In genomic region chr13:32995051-32995450, GRCm38 (mm10) we compare ENCODE assay signal across 25 mouse cellular contexts. TPM values are rescaled to one million over a fixed set of nuclear protein-coding genes. Genes with fewer than 3 reads are reported as not detected.
DNase-seq lines count a peak whose midpoint lies in the region; ATAC-seq and TF ChIP-seq lines count a peak whose summit lies in the region.
"Had no signal": no experiment of that assay in that cellular context is flagged by ENCODE, and none has a peak within 500 bp of the region (broad histone marks: within the 10 kb centered on the region; RNA-seq: fewer than 3 reads in every experiment).

No protein-coding gene starts in this region.

- WGBS in heart, adult 2 months = 43% methylated on average over 4 of the region's 4 CpGs
- WGBS in heart, embryonic 11.5 days (ENCODE audit: insufficient replicate concordance) = 80% methylated on average over 4 of the region's 4 CpGs
- WGBS in kidney, postnatal 0 days = 57% methylated on average over 4 of the region's 4 CpGs

- H3K4me1 ChIP-seq in heart, adult 2 months (ENCODE audit: control insufficient read depth, insufficient read depth, low read length) = peaks cover 5% of the 10 kb centered on the region
- peaks cover 9% of the 10 kb centered on the region; the same call in 1 of the 2 replicates for H3K4me1 ChIP-seq in heart, embryonic 11.5 days (ENCODE audit: control insufficient read depth, insufficient read depth, low read length)
- no peaks in the 10 kb centered on the region for H3K4me1 ChIP-seq in kidney, postnatal 0 days (replicated peaks; ENCODE audit: insufficient read depth, low read length)
- no peaks in the 10 kb centered on the region for H3K4me1 ChIP-seq in testis, adult 2 months (ENCODE audit: control insufficient read depth, insufficient read depth, low read length)
- H3K4me1 ChIP-seq: embryonic facial prominence, embryonic 15.5 days; forebrain, embryonic 10.5 days; hindbrain, embryonic 12.5 days had no signal

- H3K9ac ChIP-seq in heart, adult 2 months (ENCODE audit: low read depth, low read length) = no peak overlapping the region
- H3K9ac ChIP-seq in heart, embryonic 11.5 days (ENCODE audit: low read depth, low read length) = no peak overlapping the region
- H3K9ac ChIP-seq in kidney, postnatal 0 days (ENCODE audit: low read depth, low read length) = no peak overlapping the region
- H3K9ac ChIP-seq: embryonic facial prominence, embryonic 15.5 days; heart, embryonic 12.5 days; hindbrain, embryonic 12.5 days had no signal

- no peak for TF ChIP-seq CTCF in heart, adult 2 months (IDR thresholded peaks at IDR 0.05)
- TF ChIP-seq CTCF in kidney, postnatal 0 days (IDR thresholded peaks at IDR 0.05; ENCODE audit: low read depth) = no peak
- TF ChIP-seq CTCF in testis, adult 2 months (IDR thresholded peaks at IDR 0.05; ENCODE audit: control insufficient read depth, insufficient read depth, insufficient replicate concordance, low read depth, low read length) = no peak

- H3K9me3 ChIP-seq in heart, embryonic 11.5 days (replicated peaks; ENCODE audit: control insufficient read depth, low read length) = no peaks in the 10 kb centered on the region
- no peaks in the 10 kb centered on the region for H3K9me3 ChIP-seq in kidney, postnatal 0 days (replicated peaks; ENCODE audit: low read length)
- H3K9me3 ChIP-seq: embryonic facial prominence, embryonic 15.5 days; hindbrain, embryonic 12.5 days had no signal

- DNase-seq in heart, adult 2 months = no peak
- DNase-seq in kidney, postnatal 0 days (ENCODE audit: low spot score) = peak; percentile 5
- DNase-seq in kidney, postnatal 10 days = no peak
- no peak for DNase-seq in testis, postnatal 14 days (ENCODE audit: low spot score)
- DNase-seq in right cerebral cortex, postnatal 25 days = no peak
- DNase-seq: adrenal gland, postnatal 25 days; cerebellum, adult 11 months; cerebellum, adult 8-10 months; cerebellum, postnatal 14 days; embryo, embryonic 11 days; gastrocnemius, adult 2 months; gastrocnemius, postnatal 25 days; heart, postnatal 4 days had no signal

- H3K4me3 ChIP-seq in heart, adult 2 months = no peak overlapping the region
- H3K4me3 ChIP-seq in heart, embryonic 11.5 days (ENCODE audit: low read depth, low read length) = no peak overlapping the region
- H3K4me3 ChIP-seq in kidney, postnatal 0 days (replicated peaks; ENCODE audit: low read depth, low read length) = no peak overlapping the region
- H3K4me3 ChIP-seq in testis, adult 2 months (ENCODE audit: control insufficient read depth, low read depth, low read length) = peak overlapping the region; percentile 74
- H3K4me3 ChIP-seq: embryonic facial prominence, embryonic 15.5 days; forebrain, embryonic 10.5 days; gastrocnemius, adult 2 months; heart, embryonic 12.5 days; hindbrain, embryonic 12.5 days had no signal

- TF ChIP-seq POLR2A in heart, adult 2 months (IDR thresholded peaks at IDR 0.05; ENCODE audit: insufficient read depth, low read depth, low read length) = no peak
- TF ChIP-seq POLR2A in testis, adult 2 months (IDR thresholded peaks at IDR 0.05; ENCODE audit: control insufficient read depth, low read depth, low read length) = 0 out of 2 replicates have a peak, but pooled peaks have one; percentile 37

- no peaks in the 10 kb centered on the region for H3K36me3 ChIP-seq in heart, adult 2 months (ENCODE audit: control insufficient read depth, insufficient read depth, low read length)
- H3K36me3 ChIP-seq in heart, embryonic 11.5 days (ENCODE audit: control insufficient read depth, insufficient read depth, low read length) = no peaks in the 10 kb centered on the region
- no peaks in the 10 kb centered on the region for H3K36me3 ChIP-seq in kidney, postnatal 0 days (ENCODE audit: insufficient read depth, low read length)
- no peaks in the 10 kb centered on the region for H3K36me3 ChIP-seq in testis, adult 2 months (ENCODE audit: control insufficient read depth, insufficient read depth, low read length)
- H3K36me3 ChIP-seq: embryonic facial prominence, embryonic 15.5 days; forebrain, embryonic 10.5 days; heart, embryonic 12.5 days; hindbrain, embryonic 12.5 days had no signal

- intact Hi-C loops in heart, adult 2 months (cut with DNase I) = no loop called here

- H3K4me2 ChIP-seq in heart, embryonic 11.5 days = no peak overlapping the region
- H3K4me2 ChIP-seq in kidney, postnatal 0 days (ENCODE audit: low read length) = no peak overlapping the region
- H3K4me2 ChIP-seq: embryonic facial prominence, embryonic 15.5 days; heart, embryonic 12.5 days; hindbrain, embryonic 12.5 days had no signal

- H3K79me2 ChIP-seq in heart, adult 2 months (replicated peaks; ENCODE audit: control insufficient read depth, insufficient read depth, low read length) = no peaks in the 10 kb centered on the region

- no peaks in the 10 kb centered on the region for H3K27me3 ChIP-seq in heart, adult 2 months (ENCODE audit: control insufficient read depth, insufficient read depth, low read length)
- H3K27me3 ChIP-seq in heart, embryonic 11.5 days (ENCODE audit: control insufficient read depth, insufficient read depth, low read length) = no peaks in the 10 kb centered on the region
- H3K27me3 ChIP-seq in kidney, postnatal 0 days (ENCODE audit: insufficient read depth, low read length) = no peaks in the 10 kb centered on the region
- H3K27me3 ChIP-seq in testis, adult 2 months (ENCODE audit: control insufficient read depth, insufficient read depth, low read length) = no peaks in the 10 kb centered on the region
- H3K27me3 ChIP-seq: embryonic facial prominence, embryonic 15.5 days; heart, embryonic 12.5 days; hindbrain, embryonic 12.5 days had no signal

- ATAC-seq in heart, embryonic 11.5 days (replicated peaks; ENCODE audit: insufficient number of reproducible peaks, low FRiP score, low TSS enrichment) = no peak
- no peak for ATAC-seq in kidney, postnatal 0 days (replicated peaks; ENCODE audit: low FRiP score, low read depth)
- ATAC-seq: forebrain, embryonic 14.5 days; hindbrain, embryonic 16.5 days; inflammation-experienced regulatory T-cells, adult 6 months had no signal

- TF ChIP-seq EP300 in heart, adult 2 months (IDR thresholded peaks at IDR 0.05; ENCODE audit: insufficient read depth, low read depth, low read length) = no peak

- peak overlapping the region; percentile 32; the same call in 1 of the 2 replicates for H3K27ac ChIP-seq in heart, adult 2 months
- no peak overlapping the region for H3K27ac ChIP-seq in heart, embryonic 11.5 days (ENCODE audit: low read depth, low read length)
- H3K27ac ChIP-seq in kidney, postnatal 0 days = no peak overlapping the region
- no peak overlapping the region for H3K27ac ChIP-seq in testis, adult 2 months (ENCODE audit: control insufficient read depth, insufficient read depth, low read depth, low read length)
- H3K27ac ChIP-seq: embryonic facial prominence, embryonic 15.5 days; forebrain, embryonic 10.5 days; hindbrain, embryonic 12.5 days had no signal

RNA-seq across cellular contexts. Expression of gene Serpinb9, which starts 8.0 kb away (rescaled TPM):
- total RNA-seq in heart, adult 2 months (2021) = 1 to 10 TPM; 8.6 to 9.3 TPM
- polyA plus RNA-seq in heart, adult 2 months (2012; rRNA removed) = 6.0 and 11.9 TPM in 2 replicates
- 5.8 and 7.9 TPM in 2 replicates for polyA plus RNA-seq in heart, embryonic 11.5 days (2014; fragmentation: Nextera tagmentation; extraction: Ambion mirVana)
- 20.2 and 20.5 TPM in 2 replicates for polyA plus RNA-seq in kidney, postnatal 0 days (2015; fragmentation: Nextera tagmentation; extraction: Ambion mirVana)
- 2.1 and 2.4 TPM in 2 replicates for polyA plus RNA-seq in testis, adult 2 months (2012; rRNA removed)

RNA-seq across cellular contexts. Expression of gene Serpinb6b, which starts 30.0 kb away (rescaled TPM):
- total RNA-seq in heart, adult 2 months (2021) = 10 to 100 TPM; 26.3 to 33.1 TPM
- polyA plus RNA-seq in heart, adult 2 months (2012; rRNA removed) = 21.6 and 30.3 TPM in 2 replicates
- polyA plus RNA-seq in heart, embryonic 11.5 days (2014; fragmentation: Nextera tagmentation; extraction: Ambion mirVana) = 15.7 and 19.3 TPM in 2 replicates
- polyA plus RNA-seq in kidney, postnatal 0 days (2015; fragmentation: Nextera tagmentation; extraction: Ambion mirVana) = 11.7 and 14.3 TPM in 2 replicates
- polyA plus RNA-seq in testis, adult 2 months (2012; rRNA removed) = 0.83 and 0.87 TPM in 2 replicates

RNA-seq across cellular contexts. Expression of gene Serpinb9b, which starts 32.2 kb away (rescaled TPM):
- under 1 TPM in 1 of 2 experiments, not detected in 1; 0.18 TPM for total RNA-seq in heart, adult 2 months (2021)
- 0.20 and 0.47 TPM in 2 replicates for polyA plus RNA-seq in heart, adult 2 months (2012; rRNA removed)
- polyA plus RNA-seq in heart, embryonic 11.5 days (2014; fragmentation: Nextera tagmentation; extraction: Ambion mirVana) = 0.72 and 0.96 TPM in 2 replicates
- polyA plus RNA-seq in kidney, postnatal 0 days (2015; fragmentation: Nextera tagmentation; extraction: Ambion mirVana) = 0.16 and 0.26 TPM in 2 replicates
- 0.17 and 0.29 TPM in 2 replicates for polyA plus RNA-seq in testis, adult 2 months (2012; rRNA removed)
- total RNA-seq: adrenal gland, postnatal 25 days; common myeloid progenitor, adult 5-6 weeks; gastrocnemius, adult 2 months; gastrocnemius, postnatal 25 days; granulocyte monocyte progenitor cell, adult 5-6 weeks had no signal
- polyA plus RNA-seq: erythroblast, embryonic 14.5 days; forebrain, embryonic 10.5 days had no signal
